Mouse (Mus musculus) lung, adult 2 months (tissue): ENCODE data around the gene Mnd1.

Source experiments
- CTCF ChIP-seq: fragments of 200-500 bp; IDR thresholded peaks from 2 replicates; pipeline ENCODE4 v1.5.1; 2011; ENCODE audit warnings: mild to moderate bottlenecking, low read length, control low read depth; ENCODE audit not compliant: insufficient read depth
- POLR2A ChIP-seq: fragments of 200-500 bp; IDR thresholded peaks from 2 replicates; pipeline ENCODE4 v1.6.1; 2011; ENCODE audit warnings: low read depth, mild to moderate bottlenecking, control low read depth, low read length, borderline replicate concordance; ENCODE audit errors: extremely low read depth

GRCm38 (mm10) chr3:84172406-84172805, 16.8 kb upstream of the Mnd1 start:
- no peak for TF ChIP-seq CTCF
- no peak for TF ChIP-seq POLR2A
